Mouse (Mus musculus) WW6 (cell line): ENCODE data around the gene Cd300ld3.

Source experiments
- DNase-seq: peaks from one replicate; pipeline ENCODE4 v3.0.0-alpha.2; 2013; ENCODE audit warnings: low read depth, low spot score

Gene Cd300ld3

DNA sequence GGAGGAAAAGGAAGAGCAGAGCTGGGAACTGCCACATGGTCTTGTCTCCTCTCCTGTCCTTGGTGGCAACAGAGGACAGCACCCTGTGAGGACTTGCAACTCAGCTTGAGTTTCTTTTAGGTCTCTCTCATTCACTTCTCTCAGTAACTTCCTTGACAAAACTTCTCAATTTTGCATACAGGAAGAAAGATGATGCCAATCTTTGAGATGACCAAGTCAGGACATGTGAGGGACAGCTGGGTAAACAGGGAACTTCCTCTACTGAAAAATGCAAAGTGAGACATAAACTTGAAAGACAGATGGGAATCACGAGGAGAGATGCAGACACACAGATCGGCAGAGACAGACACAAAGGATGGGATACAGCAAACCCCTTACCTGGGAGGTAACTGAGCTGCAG, at the start of gene Cd300ld3:
Cd300ld3 (minus strand) TSS at position 151 of the 400 bp plus-strand sequence.
- no peak for DNase-seq

- no peak for DNase-seq
Measured at GRCm38 (mm10) chr11:115092140-115092539, 43.9 kb upstream of the Cd300ld3 start.

- peak; percentile 45 for DNase-seq
Measured at GRCm38 (mm10) chr11:115091362-115091901, 43.2 kb upstream of the Cd300ld3 start, which contains the start of gene Rab37. Rab37 (plus strand) TSS chr11:115091431.

DNA sequence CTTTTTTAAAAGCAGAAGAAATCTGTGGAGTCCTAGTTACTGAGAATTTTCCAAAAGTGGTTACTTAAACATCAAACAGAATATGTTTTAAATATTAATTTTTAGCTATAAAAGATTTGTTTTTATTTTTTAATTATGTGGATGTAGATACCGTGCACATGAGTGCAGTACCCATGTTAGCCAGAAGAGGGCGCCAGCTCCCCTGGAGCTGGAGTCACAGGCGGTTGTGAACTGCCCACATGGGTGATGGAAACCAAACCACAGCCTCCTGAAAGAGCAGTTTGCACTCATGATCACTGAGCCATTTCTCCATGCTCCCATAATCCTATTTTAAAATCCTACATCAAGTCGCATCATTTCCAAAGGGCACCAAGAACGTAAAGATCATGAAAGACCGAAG, 41.6 kb upstream of the Cd300ld3 start:
- no peak for DNase-seq

DNA sequence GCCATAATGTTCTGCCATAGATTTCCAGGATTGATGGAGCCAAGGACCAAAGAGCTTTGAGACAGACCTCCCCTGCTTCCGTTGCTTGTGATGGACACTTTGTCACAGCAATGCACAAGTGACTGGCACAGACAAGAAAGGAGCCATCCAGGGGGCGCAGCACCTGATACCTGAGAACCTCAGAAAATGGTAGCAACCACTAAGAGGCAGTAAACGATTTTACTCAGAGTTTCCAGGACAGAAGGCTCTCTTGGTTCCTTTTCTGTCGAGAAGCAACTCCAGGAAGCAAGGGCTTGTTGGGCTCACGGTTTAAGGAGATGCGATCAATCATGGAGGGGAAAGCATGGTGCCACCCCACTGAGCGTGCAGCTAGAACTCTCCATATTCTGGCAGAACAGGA, 38.0 kb upstream of the Cd300ld3 start:
- no peak for DNase-seq

GRCm38 (mm10) chr11:115085064-115085463, 36.9 kb upstream of the Cd300ld3 start:
- no peak for DNase-seq

GRCm38 (mm10) chr11:115084595-115084994, 36.4 kb upstream of the Cd300ld3 start:
- no peak for DNase-seq

DNA sequence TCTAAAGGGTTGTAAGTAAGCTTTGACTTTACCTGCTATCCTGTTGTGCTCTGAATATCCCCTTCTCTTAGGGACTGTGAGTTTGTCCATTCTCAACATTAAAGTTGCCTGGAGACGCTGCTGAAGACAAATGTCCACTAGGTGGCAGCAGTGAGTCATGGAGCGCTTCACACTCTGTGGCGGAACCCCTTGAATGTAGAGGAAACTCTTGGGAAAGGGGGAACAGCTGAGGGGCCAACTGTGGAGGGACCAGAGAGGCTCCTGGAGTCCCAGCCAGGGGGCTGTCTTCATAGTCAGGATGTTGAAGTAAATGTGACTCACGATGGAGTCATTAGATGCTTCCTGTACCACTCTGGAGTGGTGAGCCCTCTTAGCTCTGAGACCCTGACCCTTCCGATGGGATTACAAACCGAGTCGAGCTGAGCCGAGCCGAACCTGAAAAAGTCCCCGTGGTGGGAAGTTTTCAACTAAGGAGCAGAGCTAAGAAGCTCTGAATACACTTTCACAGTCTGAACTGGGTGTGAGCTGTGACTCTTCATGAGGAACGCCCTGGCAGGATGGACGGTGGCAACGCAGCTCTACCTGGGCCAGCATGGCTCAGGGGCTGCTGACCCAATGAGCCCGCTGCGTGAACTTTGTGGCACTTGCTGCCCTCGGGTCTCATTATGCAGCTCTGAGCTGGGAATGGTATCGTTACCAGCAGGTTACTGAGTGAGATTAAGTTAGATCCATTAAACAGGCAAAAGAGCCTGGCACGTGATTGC, 35.3 kb upstream of the Cd300ld3 start:
- DNase-seq = peak; percentile 52

DNA sequence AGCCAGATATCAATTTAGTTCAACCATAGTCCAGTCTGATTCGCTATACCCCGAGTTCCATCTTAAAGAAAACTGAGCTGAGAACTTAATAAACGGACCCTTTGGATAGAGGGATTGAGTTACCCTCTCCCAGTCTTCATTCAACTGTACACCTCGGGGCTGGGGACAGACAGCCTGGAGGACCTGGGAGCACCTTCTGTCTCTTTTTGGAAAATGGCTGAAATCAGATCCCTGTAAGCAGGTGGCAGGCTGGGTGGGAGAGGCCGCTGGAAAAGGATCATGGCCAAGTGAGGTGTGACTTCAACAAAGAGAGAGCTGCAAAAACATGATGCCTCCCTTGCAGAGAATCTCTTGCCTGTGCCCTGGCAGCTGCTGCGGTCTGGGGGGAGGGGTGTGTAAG, 34.0 kb upstream of the Cd300ld3 start:
- no peak for DNase-seq

DNA sequence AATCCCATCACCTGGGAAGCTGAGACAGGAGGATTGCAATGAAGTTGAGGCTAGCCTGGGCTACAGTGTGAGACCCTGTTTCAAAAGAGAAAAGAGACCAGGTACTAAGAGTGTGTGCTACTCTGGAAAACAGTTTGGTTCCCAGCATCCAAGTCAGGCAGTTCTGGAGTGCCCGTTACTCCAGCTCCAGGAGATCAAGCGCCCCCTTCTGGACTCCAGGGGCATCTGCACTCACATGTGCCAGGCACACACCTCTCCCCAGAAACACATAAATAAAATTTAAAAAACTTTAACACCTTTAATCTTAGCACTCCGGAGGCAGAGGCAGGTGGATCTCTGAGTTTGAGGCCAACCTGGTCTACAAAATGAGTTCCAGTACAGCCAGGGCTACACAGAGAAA, 33.2 kb upstream of the Cd300ld3 start:
- DNase-seq = no peak

GRCm38 (mm10) chr11:115080886-115081285, 32.7 kb upstream of the Cd300ld3 start:
- DNase-seq = peak; percentile 50

DNA sequence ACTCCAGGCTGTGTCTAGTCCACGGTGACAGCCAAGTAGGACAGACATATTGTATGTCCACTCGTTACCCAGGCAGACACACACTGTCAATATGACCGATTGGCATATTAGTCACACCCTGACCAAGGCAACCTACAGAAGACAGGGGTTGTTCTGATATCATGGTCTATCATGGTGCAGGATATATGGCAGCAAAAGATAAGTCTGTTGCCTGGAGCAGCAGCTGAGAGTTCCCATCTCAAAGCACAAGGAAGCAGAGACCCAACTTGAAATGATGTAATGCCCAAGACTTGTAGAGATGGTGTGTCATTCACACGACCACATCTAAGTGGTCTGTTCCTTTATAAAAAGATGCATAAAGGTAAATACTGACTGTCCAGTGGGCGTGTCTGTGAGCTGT, 30.5 kb upstream of the Cd300ld3 start:
- no peak for DNase-seq

DNA sequence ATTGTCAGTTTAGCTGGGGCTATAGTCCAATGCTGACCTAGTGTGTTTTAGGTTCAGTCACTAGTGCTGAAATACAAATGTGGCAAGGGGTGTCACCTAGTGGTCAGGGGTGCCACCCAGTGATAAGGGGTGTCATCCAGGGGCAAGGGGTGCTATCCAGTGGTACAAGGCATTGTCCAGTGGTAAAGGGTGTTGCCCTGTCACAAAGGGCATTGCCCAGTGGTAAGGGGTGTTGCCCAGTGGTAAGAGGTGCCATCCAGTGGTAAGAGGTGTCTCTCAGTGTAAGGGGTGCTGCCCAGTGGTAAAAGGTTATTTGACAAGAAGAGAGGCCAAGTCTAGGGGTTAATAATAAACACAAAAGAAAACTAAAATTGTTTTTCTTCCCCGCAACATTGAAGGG, 29.2 kb upstream of the Cd300ld3 start:
- DNase-seq = no peak

GRCm38 (mm10) chr11:115075859-115076258, 27.6 kb upstream of the Cd300ld3 start:
- DNase-seq = no peak

- DNase-seq = no peak
Measured at GRCm38 (mm10) chr11:115075407-115075806, 27.2 kb upstream of the Cd300ld3 start.

GRCm38 (mm10) chr11:115073002-115073401, 24.8 kb upstream of the Cd300ld3 start:
- DNase-seq = no peak

DNA sequence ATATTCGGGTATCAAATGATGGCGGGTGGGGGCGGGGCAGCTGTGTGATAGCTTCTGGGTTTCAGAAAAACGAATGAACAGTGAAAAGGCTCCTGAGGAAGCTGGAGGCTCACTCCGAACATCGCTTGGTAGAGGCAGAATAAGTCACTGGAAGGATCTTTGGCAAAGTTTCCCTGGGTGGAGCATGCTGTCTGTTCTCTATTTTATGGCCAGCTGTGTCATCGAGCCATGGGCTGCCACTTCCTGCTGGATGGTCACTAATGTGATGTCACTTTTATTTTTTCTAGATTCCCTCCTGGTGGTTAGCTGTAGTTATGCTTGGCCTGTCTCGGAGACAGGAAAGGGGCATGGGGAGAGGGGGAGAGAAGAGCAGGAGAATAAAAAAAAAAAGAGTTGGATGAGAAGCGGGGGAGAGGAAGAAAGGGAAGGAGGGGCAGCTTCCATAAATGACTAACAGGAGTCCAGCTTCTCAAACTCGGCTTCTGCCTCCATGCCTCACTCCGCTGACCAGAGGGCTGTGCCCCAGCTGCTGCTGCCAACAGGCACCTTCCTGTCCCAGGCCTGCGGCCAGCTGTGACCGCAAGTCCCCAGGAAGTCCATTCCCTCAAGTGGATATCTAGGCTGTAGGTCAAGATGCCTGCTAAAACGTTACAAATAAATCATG, 23.6 kb upstream of the Cd300ld3 start:
- no peak for DNase-seq

GRCm38 (mm10) chr11:115071015-115071551, 22.9 kb upstream of the Cd300ld3 start:
- peak; percentile 49 for DNase-seq

- no peak for DNase-seq
Measured at GRCm38 (mm10) chr11:115066768-115067167, 18.6 kb upstream of the Cd300ld3 start.

DNA sequence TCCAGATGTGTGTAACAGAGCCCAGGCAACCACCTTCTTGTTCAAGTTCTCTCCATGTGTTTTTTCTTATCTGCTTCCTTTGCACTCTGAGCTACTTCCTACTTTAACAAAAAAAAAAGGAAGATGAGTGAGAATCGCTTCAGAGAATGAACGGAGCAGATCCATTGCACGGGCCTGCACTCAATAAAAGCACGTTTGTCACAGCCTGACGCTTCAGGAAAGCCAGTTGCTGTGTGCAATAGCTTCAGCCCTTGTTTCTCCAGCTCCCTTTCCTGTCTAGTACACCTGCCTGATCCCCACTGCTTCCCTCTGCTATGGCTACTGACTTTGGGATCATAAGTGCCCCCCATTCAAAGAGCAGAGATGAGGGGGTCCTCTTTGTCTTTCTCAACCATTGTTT, 13.9 kb upstream of the Cd300ld3 start, which contains the start of gene Cd300e:
Cd300e (minus strand) TSS at position 101 of the 400 bp plus-strand sequence.
- no peak for DNase-seq

GRCm38 (mm10) chr11:115059797-115060196, 11.6 kb upstream of the Cd300ld3 start:
- no peak for DNase-seq

DNA sequence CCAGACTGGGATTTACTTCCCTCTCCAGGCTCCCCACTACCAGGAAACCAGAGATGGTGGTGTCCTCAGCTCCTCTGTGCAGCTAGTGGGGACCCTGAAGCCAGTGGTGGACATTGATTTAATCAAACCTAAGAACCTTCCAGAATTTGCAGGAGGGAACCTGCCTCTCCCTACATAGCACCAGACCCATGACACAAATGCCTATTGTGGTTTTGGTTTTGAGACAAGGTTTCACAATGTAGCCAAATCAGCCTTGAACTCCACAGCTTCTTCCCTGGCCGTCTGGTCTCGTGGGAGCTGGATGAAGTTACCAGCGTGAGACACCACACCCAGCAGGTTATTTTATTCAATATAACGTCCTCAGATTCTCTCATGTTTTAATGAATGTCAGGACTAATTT, 10.5 kb upstream of the Cd300ld3 start:
- DNase-seq = no peak
